Mouse (Mus musculus) embryonic facial prominence, embryonic 15.5 days (tissue): ENCODE measurements around the gene Serpine3. TPM values are rescaled to one million over a fixed set of nuclear protein-coding genes. Genes with fewer than 3 reads are reported as not detected.

ENCODE experiments used
- polyA plus RNA-seq: library from polyadenylated mRNA; unstranded; fragments of >200 nt; fragmentation: Nextera tagmentation; extraction: Ambion mirVana; gene quantifications from 2 replicates; pipeline ENCODE4 v1.2.1, GENCODE M21; 2015

Serpine3 gene
- polyA plus RNA-seq, 1 experiment from 2014 or later: not detected

Other genes starting within 250 kb of the Serpine3 start
- 0.40 and 0.51 TPM in 2 replicates for gene Gucy1b2, start 207.4 kb upstream of the Serpine3 start, polyA plus RNA-seq
- gene Fam124a, start 107.9 kb upstream of the Serpine3 start, polyA plus RNA-seq: 3.6 and 5.4 TPM in 2 replicates
- 0.18 TPM in 1 of 2 replicates, not detected in the other for gene Gm4131, start 96.7 kb upstream of the Serpine3 start, polyA plus RNA-seq
- gene Ints6, start 97.5 kb downstream of the Serpine3 start, polyA plus RNA-seq: 21.1 and 23.2 TPM in 2 replicates
- gene Wdfy2, start 174.0 kb downstream of the Serpine3 start, polyA plus RNA-seq: 8.0 and 8.2 TPM in 2 replicates